Mouse (Mus musculus): ENCODE data around the gene Gm10715. TPM values are rescaled to one million over a fixed set of nuclear protein-coding genes. Genes with fewer than 3 reads are reported as not detected.
A peak's percentile ranks its signal among the peaks of the same experiment; 100 is the strongest.
"Not testable (repeated sequence)": the region's sequence is repeated elsewhere in the genome, so short reads cannot be mapped to it uniquely, and the experiment has no call there.

Gene Gm10715
- total RNA-seq (2015; ENCODE audit: low replicate concordance) (not detected in 2 replicates), total RNA-seq (2017; ENCODE audit: low replicate concordance) (3.3 TPM in 1 of 2 replicates, not detected in the other)

- not testable (repeated sequence) for ATAC-seq (replicated peaks; ENCODE audit: low FRiP score, poor library complexity, severe bottlenecking)
These were observed at the start of gene Gm10715 for GRCm38 (mm10) chr9:3036577-3036976. Gene Gm10715 (plus strand): TSS chr9:3036877.

GRCm38 (mm10) chr9:3000445-3000972 lies 36.2 kb upstream of the Gm10715 start, which contains the start of gene Gm10722:
Gene Gm10722 (plus strand): TSS chr9:3000922.
- ATAC-seq (replicated peaks; ENCODE audit: low FRiP score, poor library complexity, severe bottlenecking), result not testable (repeated sequence)

- not testable (repeated sequence) for ATAC-seq (replicated peaks; ENCODE audit: low FRiP score, poor library complexity, severe bottlenecking)
These were observed 35.7 kb upstream of the Gm10715 start for GRCm38 (mm10) chr9:3001006-3001405.

DNA sequence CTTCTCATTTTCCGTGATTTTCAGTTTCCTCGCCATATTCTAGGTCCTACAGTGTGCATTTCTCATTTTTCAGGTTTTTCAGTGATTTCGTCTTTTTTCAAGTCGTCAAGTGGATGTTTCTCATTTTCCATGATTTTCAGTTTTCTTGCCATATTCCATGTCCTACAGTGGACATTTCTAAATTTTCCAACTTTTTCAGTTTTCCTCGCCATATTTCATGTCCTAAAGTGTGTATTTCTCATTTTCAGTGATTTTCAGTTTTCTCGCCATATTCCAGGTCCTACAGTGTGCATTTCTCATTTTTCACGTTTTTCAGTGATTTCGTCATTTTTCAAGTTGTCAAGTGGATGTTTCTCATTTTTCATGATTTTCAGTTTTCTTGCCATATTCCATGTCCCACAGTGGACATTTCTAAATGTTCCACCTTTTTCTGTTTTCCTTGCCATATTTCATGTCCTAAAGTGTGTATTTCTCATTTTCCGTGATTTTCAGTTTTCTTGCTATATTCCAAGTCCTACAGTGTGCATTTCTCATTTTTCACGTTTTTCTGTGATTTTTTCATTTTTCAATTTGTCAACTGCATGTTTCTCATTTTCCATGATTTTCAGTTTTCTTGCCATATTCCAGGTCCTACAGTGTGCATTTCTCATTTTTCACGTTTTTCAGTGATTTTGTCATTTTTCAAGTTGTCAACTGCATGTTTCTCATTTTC lies 34.6 kb upstream of the Gm10715 start:
- ATAC-seq (replicated peaks; ENCODE audit: low FRiP score, poor library complexity, severe bottlenecking), result peak; percentile 48; the same call in 1 of the 2 replicates

GRCm38 (mm10) chr9:3002794-3003396 lies 33.8 kb upstream of the Gm10715 start, which contains the start of gene Gm11168:
Gene Gm11168 (plus strand): TSS chr9:3003346.
- ATAC-seq (replicated peaks; ENCODE audit: low FRiP score, poor library complexity, severe bottlenecking), result not testable (repeated sequence)

GRCm38 (mm10) chr9:3006179-3006578 lies 30.5 kb upstream of the Gm10715 start:
- peak; percentile 50 for ATAC-seq (replicated peaks; ENCODE audit: low FRiP score, poor library complexity, severe bottlenecking)

- not testable (repeated sequence) for ATAC-seq (replicated peaks; ENCODE audit: low FRiP score, poor library complexity, severe bottlenecking)
These were observed 30.0 kb upstream of the Gm10715 start for GRCm38 (mm10) chr9:3006636-3007035.

DNA sequence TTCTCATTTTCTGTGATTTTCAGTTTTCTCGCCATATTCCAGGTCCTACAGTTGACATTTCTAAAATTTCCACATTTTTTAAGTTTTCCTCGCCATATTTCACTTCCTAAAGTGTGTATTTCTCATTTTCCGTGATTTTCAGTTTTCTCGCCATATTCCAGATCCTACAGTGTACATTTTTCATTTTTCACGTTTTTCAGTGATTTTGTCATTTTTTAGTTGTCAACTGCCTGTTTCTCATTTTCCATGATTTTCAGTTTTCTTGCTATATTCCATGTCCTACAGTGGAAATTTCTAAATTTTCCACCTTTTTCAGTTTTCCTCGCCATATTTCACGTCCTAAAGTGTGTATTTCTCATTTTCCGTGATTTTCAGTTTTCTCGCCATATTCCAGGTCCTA lies 29.4 kb upstream of the Gm10715 start:
- peak; percentile 38 for ATAC-seq (replicated peaks; ENCODE audit: low FRiP score, poor library complexity, severe bottlenecking)

GRCm38 (mm10) chr9:3009331-3009730 lies 27.3 kb upstream of the Gm10715 start:
- peak; percentile 48 for ATAC-seq (replicated peaks; ENCODE audit: low FRiP score, poor library complexity, severe bottlenecking)

DNA sequence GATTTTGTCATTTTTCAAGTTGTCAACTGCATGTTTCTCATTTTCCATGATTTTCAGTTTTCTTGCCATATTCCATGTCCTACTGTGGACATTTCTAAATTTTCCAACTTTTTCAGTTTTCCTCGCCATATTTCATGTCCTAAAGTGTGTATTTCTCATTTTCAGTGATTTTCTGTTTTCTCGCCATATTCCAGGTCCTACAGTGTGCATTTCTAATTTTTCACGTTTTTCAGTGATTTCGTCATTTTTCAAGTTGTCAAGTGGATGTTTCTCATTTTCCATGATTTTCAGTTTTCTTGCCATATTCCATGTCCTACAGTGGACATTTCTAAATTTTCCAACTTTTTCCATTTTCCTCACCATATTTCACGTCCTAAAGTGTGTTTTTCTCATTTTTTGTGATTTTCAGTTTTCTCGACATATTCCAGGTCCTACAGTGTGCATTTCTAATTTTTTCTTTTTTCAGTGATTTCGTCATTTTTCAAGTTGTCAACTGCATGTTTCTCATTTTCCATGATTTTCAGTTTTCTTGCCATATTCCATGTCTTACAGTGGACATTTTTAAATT lies 24.5 kb upstream of the Gm10715 start:
- ATAC-seq (replicated peaks; ENCODE audit: low FRiP score, poor library complexity, severe bottlenecking), result peak; percentile 58

DNA sequence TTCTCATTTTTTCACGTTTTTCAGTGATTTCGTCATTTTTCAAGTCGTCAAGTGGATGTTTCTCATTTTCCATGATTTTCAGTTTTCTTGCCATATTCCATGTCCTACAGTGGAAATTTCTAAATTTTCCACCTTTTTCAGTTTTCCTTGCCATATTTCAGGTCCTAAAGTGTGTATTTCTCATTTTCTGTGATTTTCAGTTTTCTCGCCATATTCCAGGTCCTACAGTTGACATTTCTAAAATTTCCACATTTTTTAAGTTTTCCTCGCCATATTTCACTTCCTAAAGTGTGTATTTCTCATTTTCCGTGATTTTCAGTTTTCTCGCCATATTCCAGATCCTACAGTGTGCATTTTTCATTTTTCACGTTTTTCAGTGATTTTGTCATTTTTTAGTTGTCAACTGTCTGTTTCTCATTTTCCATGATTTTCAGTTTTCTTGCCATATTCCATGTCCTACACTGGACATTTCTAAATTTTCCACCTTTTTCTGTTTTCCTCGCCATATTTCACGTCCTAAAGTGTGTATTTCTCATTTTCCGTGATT lies 23.9 kb upstream of the Gm10715 start, which contains the start of gene Gm10721:
Gene Gm10721 (plus strand): TSS at position 408 of the 547 bp plus-strand sequence.
- peak; percentile 56 for ATAC-seq (replicated peaks; ENCODE audit: low FRiP score, poor library complexity, severe bottlenecking)

GRCm38 (mm10) chr9:3015354-3015753 lies 21.3 kb upstream of the Gm10715 start, which contains the start of gene Gm10720:
Gene Gm10720 (plus strand): TSS chr9:3015654.
- not testable (repeated sequence) for ATAC-seq (replicated peaks; ENCODE audit: low FRiP score, poor library complexity, severe bottlenecking)

GRCm38 (mm10) chr9:3015896-3016295 lies 20.8 kb upstream of the Gm10715 start:
- ATAC-seq (replicated peaks; ENCODE audit: low FRiP score, poor library complexity, severe bottlenecking), result not testable (repeated sequence)

DNA sequence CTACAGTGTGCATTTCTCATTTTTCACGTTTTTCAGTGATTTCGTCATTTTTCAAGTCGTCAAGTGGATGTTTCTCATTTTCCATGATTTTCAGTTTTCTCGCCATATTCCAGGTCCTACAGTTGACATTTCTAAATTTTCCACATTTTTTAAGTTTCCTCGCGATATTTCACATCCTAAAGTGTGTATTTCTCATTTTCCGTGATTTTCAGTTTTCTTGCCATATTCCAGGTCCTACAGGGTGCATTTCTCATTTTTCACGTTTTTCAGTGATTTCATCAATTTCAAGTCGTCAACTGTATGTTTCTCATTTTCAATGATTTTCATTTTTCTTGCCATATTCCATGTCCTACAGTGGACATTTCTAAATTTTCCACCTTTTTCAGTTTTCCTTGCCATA lies 19.6 kb upstream of the Gm10715 start, which contains the start of gene Gm10719:
Gene Gm10719 (plus strand): TSS at position 301 of the 400 bp plus-strand sequence.
- ATAC-seq (replicated peaks; ENCODE audit: low FRiP score, poor library complexity, severe bottlenecking), result not testable (repeated sequence)

- not testable (repeated sequence) for ATAC-seq (replicated peaks; ENCODE audit: low FRiP score, poor library complexity, severe bottlenecking)
These were observed 17.7 kb upstream of the Gm10715 start for GRCm38 (mm10) chr9:3018944-3019343.

- peak; percentile 57 for ATAC-seq (replicated peaks; ENCODE audit: low FRiP score, poor library complexity, severe bottlenecking)
These were observed 16.6 kb upstream of the Gm10715 start for GRCm38 (mm10) chr9:3019835-3020727.

GRCm38 (mm10) chr9:3022316-3023008 lies 14.2 kb upstream of the Gm10715 start:
- not testable (repeated sequence) for ATAC-seq (replicated peaks; ENCODE audit: low FRiP score, poor library complexity, severe bottlenecking)

- ATAC-seq (replicated peaks; ENCODE audit: low FRiP score, poor library complexity, severe bottlenecking), result not testable (repeated sequence)
These were observed 13.2 kb upstream of the Gm10715 start, which contains the start of gene Gm10718 for GRCm38 (mm10) chr9:3023312-3023984. Gene Gm10718 (plus strand): TSS chr9:3023547.

Measured in erythroid progenitor cell, adult 5-6 weeks (primary cell).